Mouse (Mus musculus): ENCODE measurements around the gene Tmem259. TPM values are rescaled to one million over a fixed set of nuclear protein-coding genes. Genes with fewer than 3 reads are reported as not detected.

The Tmem259 gene
- 14.6 and 16.1 TPM in 2 replicates for polyA plus RNA-seq (2014; fragmentation: Nextera tagmentation; extraction: Ambion mirVana)

DNA sequence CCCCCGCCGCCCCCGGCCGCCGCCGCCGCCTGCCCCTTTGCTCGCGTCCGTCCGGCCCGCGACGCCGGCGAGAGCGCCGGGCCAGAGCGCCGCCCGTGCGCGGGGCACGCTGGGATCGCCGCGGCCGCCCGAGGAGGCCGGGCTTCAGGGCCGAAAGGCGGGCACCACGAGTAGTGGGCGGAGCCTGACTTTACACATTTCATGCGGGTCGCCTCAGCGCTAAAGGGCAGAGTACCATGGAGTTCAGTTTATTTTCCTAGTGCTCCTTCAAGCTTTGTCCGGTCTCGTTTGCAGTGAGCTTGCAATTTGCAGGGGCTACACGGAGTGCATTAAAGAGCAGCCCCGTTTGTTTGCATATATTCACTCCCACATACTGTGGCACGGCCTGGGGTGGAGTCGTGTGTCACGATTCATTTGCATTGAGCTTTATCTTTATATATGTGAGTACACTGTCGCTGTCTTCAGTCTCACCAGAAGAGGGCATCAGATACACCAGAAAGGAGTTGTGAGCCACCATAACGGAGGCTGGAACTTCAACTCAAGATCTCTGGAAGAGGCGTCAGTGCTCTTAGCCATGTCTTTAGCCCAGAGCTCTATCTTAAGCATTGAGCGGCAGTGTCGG, at the start of gene Tmem259:
Tmem259 (minus strand) TSS at position 136 of the 622 bp plus-strand sequence.
- Histone ChIP-seq H3K4me2 (replicated peaks; ENCODE audit: low read depth, low read length) (peak within 1 kb of the TSS; percentile 73), H3K4me3 (ENCODE audit: low read depth, low read length) (peak within 1 kb of the TSS; percentile 66), H3K27ac (ENCODE audit: low read depth, low read length) (peak within 1 kb of the TSS; percentile 92), H3K4me1 (replicated peaks; ENCODE audit: control insufficient read depth, insufficient read depth, low read length) (peaks cover 10% of the 10 kb centered on the region), H3K9me3 (ENCODE audit: control insufficient read depth, low read length) (no peaks in the 10 kb centered on the region), H3K9ac (ENCODE audit: low read depth, low read length) (peak within 1 kb of the TSS; percentile 86), H3K36me3 (ENCODE audit: control insufficient read depth, insufficient read depth, low read length) (no peaks in the 10 kb centered on the region), H3K27me3 (ENCODE audit: control insufficient read depth, insufficient read depth, low read length) (peaks cover 26% of the 10 kb centered on the region)
- 0% methylated on average over 41 of the region's 49 CpGs for WGBS
- peak; percentile 90 for DNase-seq (ENCODE audit: low spot score)
- peak; percentile 80 for ATAC-seq (ENCODE audit: low FRiP score)

DNA sequence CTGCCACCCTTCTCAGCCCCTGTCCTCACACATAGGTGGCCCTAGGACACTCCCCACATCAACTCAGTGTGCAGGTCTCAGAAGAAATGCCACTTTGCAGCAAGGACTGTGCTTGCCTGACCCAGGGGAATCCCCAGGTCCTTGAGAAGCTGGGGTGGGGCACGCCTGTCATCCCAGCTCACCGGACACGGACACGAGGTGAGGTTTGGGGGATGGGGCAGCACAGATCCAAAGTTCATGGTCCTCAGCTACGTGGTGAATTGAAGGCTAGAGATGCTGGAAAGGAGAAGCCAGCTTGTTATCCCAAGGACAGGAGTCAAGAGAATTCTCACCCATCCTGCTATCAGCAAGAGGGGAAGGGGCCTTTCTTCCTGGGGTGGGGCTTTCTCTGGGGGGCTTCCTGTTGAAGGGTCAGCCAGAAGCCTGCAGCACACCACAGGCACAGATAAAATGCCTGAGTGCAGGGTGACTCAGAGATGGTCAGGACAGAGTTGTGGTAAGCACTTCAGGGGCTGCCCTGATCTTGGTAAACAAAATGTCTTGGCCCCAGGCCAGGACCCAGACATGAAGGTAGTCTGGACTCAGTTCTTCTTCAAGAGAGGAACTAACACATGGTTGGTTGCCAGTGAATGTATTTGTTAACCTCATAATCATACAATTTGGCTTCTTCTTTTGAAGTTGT, 48.8 kb upstream of the Tmem259 start:
- 73% methylated on average over 5 of the region's 5 CpGs for WGBS
- H3K36me3 ChIP-seq (ENCODE audit: control insufficient read depth, insufficient read depth, low read length): peaks cover 9% of the 10 kb centered on the region; the same call in 1 of the 2 replicates
- no peaks in the 10 kb centered on the region for H3K4me1 ChIP-seq (replicated peaks; ENCODE audit: control insufficient read depth, insufficient read depth, low read length)
- no peak overlapping the region for H3K4me3 ChIP-seq (ENCODE audit: low read depth, low read length)
- H3K27ac ChIP-seq (ENCODE audit: low read depth, low read length): peak overlapping the region; percentile 18; the same call in 1 of the 2 replicates
- DNase-seq (ENCODE audit: low spot score) (no peak), ATAC-seq (ENCODE audit: low FRiP score) (no peak)
- H3K9me3 ChIP-seq (ENCODE audit: control insufficient read depth, low read length): no peaks in the 10 kb centered on the region
- no peaks in the 10 kb centered on the region for H3K27me3 ChIP-seq (ENCODE audit: control insufficient read depth, insufficient read depth, low read length)
- no peak overlapping the region for H3K4me2 ChIP-seq (replicated peaks; ENCODE audit: low read depth, low read length)
- H3K9ac ChIP-seq (ENCODE audit: low read depth, low read length): no peak overlapping the region

DNA sequence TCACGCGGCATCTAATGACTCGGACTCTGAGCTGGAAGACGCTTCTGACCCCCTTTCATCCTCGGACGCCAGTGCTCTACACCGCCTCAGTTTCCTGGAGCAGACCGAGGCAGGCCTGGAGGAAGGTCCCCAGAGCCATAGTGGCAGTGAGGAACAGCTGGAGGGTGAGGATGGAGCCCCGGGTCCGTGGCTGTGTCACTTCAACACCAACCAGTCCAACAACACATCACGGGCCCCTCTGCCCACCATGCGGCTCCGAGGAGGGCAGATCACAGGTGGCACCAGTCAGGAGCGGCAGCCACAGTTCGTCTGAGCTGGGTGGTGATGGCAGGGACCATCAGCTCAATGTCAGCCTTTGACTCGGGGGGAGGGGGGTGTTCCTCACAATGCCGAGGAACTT, 46.6 kb upstream of the Tmem259 start:
- no peaks in the 10 kb centered on the region for H3K9me3 ChIP-seq (ENCODE audit: control insufficient read depth, low read length)
- ATAC-seq (ENCODE audit: low FRiP score) (no peak), DNase-seq (ENCODE audit: low spot score) (no peak)
- H3K27me3 ChIP-seq (ENCODE audit: control insufficient read depth, insufficient read depth, low read length): no peaks in the 10 kb centered on the region
- H3K4me2 ChIP-seq (replicated peaks; ENCODE audit: low read depth, low read length): no peak overlapping the region
- H3K9ac ChIP-seq (ENCODE audit: low read depth, low read length): peak overlapping the region; percentile 31; the same call in 1 of the 2 replicates
- no peak overlapping the region for H3K4me3 ChIP-seq (ENCODE audit: low read depth, low read length)
- no peaks in the 10 kb centered on the region for H3K4me1 ChIP-seq (replicated peaks; ENCODE audit: control insufficient read depth, insufficient read depth, low read length)
- no peak overlapping the region for H3K27ac ChIP-seq (ENCODE audit: low read depth, low read length)
- H3K36me3 ChIP-seq (ENCODE audit: control insufficient read depth, insufficient read depth, low read length): peaks cover 6% of the 10 kb centered on the region; the same call in 1 of the 2 replicates
- 91% methylated on average over 17 of the region's 17 CpGs for WGBS

DNA sequence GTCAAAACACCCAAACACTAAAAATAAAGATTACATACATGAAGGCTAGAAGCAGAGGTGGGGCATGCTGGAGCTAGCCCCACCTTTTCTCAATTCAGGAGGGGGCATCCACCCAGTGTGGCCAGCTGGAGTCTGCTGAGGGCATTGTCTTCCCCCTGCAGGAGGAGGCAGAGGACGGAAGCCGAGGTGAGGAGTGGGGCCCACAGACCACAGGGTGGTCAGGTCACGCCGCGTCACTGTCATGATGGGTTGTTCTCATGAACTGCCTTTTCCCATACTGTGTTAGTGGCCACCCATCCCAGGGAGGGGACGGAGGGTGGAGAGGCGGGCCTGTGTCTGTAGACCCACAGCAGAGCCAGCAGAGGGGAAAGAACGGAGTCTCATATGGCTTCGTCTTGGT, 46.1 kb upstream of the Tmem259 start:
- Histone ChIP-seq H3K9me3 (ENCODE audit: control insufficient read depth, low read length) (no peaks in the 10 kb centered on the region), H3K36me3 (ENCODE audit: control insufficient read depth, insufficient read depth, low read length) (peaks cover under 1% of the 10 kb centered on the region; the same call in 1 of the 2 replicates), H3K4me1 (replicated peaks; ENCODE audit: control insufficient read depth, insufficient read depth, low read length) (no peaks in the 10 kb centered on the region), H3K9ac (ENCODE audit: low read depth, low read length) (no peak overlapping the region), H3K27ac (ENCODE audit: low read depth, low read length) (no peak overlapping the region), H3K27me3 (ENCODE audit: control insufficient read depth, insufficient read depth, low read length) (no peaks in the 10 kb centered on the region), H3K4me2 (replicated peaks; ENCODE audit: low read depth, low read length) (no peak overlapping the region), H3K4me3 (ENCODE audit: low read depth, low read length) (no peak overlapping the region)
- ATAC-seq (ENCODE audit: low FRiP score): no peak
- DNase-seq (ENCODE audit: low spot score): no peak
- 89% methylated on average over 9 of the region's 9 CpGs for WGBS

DNA sequence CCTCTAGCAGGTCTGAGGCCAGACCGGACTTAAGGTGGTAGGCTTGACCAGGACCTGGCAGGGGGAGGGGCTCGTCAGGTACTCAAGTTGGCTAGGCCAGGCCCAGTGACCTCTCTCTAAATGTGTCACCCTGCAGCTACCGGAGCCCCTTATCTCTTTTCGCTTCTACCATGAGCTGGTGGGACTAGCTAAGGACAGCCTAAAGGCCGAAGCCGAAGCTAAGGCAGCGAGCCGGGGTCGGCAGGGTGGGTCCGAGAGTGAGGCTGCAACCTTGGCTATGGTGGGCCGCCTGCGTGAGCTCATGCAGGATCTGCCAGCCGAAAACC, 44.4 kb upstream of the Tmem259 start:
- WGBS: 95% methylated on average over 13 of the region's 13 CpGs
- Histone ChIP-seq H3K27ac (ENCODE audit: low read depth, low read length) (no peak overlapping the region), H3K9ac (ENCODE audit: low read depth, low read length) (no peak overlapping the region), H3K36me3 (ENCODE audit: control insufficient read depth, insufficient read depth, low read length) (no peaks in the 10 kb centered on the region), H3K9me3 (ENCODE audit: control insufficient read depth, low read length) (no peaks in the 10 kb centered on the region), H3K4me3 (ENCODE audit: low read depth, low read length) (no peak overlapping the region), H3K4me1 (replicated peaks; ENCODE audit: control insufficient read depth, insufficient read depth, low read length) (no peaks in the 10 kb centered on the region), H3K4me2 (replicated peaks; ENCODE audit: low read depth, low read length) (no peak overlapping the region), H3K27me3 (ENCODE audit: control insufficient read depth, insufficient read depth, low read length) (no peaks in the 10 kb centered on the region)
- no peak for ATAC-seq (ENCODE audit: low FRiP score)
- no peak for DNase-seq (ENCODE audit: low spot score)

DNA sequence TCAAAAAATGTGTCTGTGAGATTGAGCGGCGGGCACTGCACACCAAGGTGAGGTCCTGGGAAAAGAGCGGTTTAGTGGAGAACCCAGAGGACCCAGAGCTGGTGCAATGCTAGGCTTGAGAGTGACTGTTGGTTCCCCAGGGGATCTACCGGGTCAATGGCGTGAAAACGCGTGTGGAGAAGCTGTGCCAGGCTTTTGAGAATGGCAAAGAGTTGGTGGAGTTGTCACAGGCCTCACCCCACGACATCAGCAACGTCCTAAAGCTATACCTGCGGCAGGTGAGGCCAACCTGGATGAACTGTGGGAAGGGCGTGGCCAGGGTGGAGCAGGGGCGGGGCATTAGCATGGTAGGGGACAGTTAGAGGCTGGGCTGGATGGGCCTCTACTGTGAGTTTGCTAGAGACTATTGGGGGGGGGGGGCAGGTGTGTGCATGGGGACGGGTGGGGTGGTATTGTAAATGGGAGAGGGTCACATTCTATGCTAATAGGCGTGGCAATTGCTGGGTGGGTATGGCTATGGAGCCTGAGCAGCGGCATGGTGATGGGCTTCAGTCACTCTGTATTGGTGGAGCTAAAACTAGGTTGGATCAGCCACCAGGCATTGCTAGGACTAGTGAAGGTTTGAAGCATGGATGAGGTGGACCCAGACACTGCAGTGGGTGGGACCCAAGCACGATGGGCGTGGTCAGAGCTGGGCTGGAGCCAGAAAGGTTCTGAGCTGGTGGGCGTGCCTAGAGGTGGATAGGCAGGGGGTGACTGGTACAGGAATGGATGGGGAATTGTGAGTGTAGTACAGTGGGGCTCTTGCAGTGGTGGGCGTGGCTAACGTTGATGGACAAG, 43.8 kb upstream of the Tmem259 start:
- Histone ChIP-seq H3K27me3 (ENCODE audit: control insufficient read depth, insufficient read depth, low read length) (no peaks in the 10 kb centered on the region), H3K36me3 (ENCODE audit: control insufficient read depth, insufficient read depth, low read length) (no peaks in the 10 kb centered on the region), H3K27ac (ENCODE audit: low read depth, low read length) (no peak overlapping the region), H3K9ac (ENCODE audit: low read depth, low read length) (no peak overlapping the region), H3K9me3 (ENCODE audit: control insufficient read depth, low read length) (no peaks in the 10 kb centered on the region), H3K4me1 (replicated peaks; ENCODE audit: control insufficient read depth, insufficient read depth, low read length) (no peaks in the 10 kb centered on the region), H3K4me3 (ENCODE audit: low read depth, low read length) (no peak overlapping the region), H3K4me2 (replicated peaks; ENCODE audit: low read depth, low read length) (no peak overlapping the region)
- DNase-seq (ENCODE audit: low spot score) (no peak), ATAC-seq (ENCODE audit: low FRiP score) (no peak)
- WGBS: 68% methylated on average over 20 of the region's 20 CpGs

DNA sequence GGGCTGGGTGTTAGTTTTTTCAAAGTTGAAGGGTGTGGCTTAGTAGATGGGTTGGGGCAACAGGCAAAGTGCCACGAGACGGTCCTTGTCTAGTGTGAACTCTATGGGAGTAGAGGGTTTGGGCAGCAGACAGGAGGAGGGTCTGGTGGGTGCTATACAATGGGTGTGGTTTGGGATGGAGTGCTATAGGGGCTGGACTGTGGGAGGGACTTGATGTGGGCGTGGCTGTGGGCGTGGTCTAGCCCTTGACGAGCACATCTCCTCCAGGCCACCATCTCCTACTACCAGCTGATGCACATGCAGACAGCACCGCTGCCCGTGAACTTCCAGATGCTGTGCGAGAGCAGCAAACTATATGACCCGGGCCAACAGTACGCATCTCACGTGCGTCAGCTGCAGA, 41.8 kb upstream of the Tmem259 start:
- peak; percentile 49; the same call in 1 of the 2 replicates for ATAC-seq (ENCODE audit: low FRiP score)
- no peaks in the 10 kb centered on the region for H3K4me1 ChIP-seq (replicated peaks; ENCODE audit: control insufficient read depth, insufficient read depth, low read length)
- no peak overlapping the region for H3K4me3 ChIP-seq (ENCODE audit: low read depth, low read length)
- no peaks in the 10 kb centered on the region for H3K36me3 ChIP-seq (ENCODE audit: control insufficient read depth, insufficient read depth, low read length)
- no peaks in the 10 kb centered on the region for H3K27me3 ChIP-seq (ENCODE audit: control insufficient read depth, insufficient read depth, low read length)
- 61% methylated on average over 12 of the region's 12 CpGs for WGBS
- H3K9me3 ChIP-seq (ENCODE audit: control insufficient read depth, low read length): no peaks in the 10 kb centered on the region
- H3K9ac ChIP-seq (ENCODE audit: low read depth, low read length): no peak overlapping the region
- H3K27ac ChIP-seq (ENCODE audit: low read depth, low read length): no peak overlapping the region
- DNase-seq (ENCODE audit: low spot score): peak; percentile 52
- H3K4me2 ChIP-seq (replicated peaks; ENCODE audit: low read depth, low read length): no peak overlapping the region

DNA sequence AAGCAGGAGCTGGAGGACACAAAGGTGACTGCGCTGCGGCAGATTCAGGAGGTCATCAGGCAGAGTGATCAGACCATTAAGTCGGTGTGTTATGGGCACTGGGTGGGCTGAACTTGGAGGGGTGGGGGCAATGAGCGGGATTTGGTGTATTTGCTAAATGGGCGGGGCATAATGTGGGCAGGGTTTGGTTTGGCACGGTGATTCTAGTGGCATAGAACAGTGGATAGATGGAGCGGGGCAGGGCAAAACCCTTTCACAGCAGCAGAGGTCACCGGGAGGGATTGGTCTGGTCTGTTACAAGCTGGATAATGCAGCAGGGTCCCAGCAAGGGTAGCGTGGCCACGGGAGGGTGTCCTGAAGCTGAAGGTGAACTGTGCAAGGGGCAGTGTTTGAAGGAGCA, 41.3 kb upstream of the Tmem259 start:
- Histone ChIP-seq H3K36me3 (ENCODE audit: control insufficient read depth, insufficient read depth, low read length) (no peaks in the 10 kb centered on the region), H3K9ac (ENCODE audit: low read depth, low read length) (no peak overlapping the region), H3K4me1 (replicated peaks; ENCODE audit: control insufficient read depth, insufficient read depth, low read length) (no peaks in the 10 kb centered on the region), H3K27ac (ENCODE audit: low read depth, low read length) (no peak overlapping the region), H3K9me3 (ENCODE audit: control insufficient read depth, low read length) (no peaks in the 10 kb centered on the region), H3K4me3 (ENCODE audit: low read depth, low read length) (no peak overlapping the region), H3K4me2 (replicated peaks; ENCODE audit: low read depth, low read length) (no peak overlapping the region), H3K27me3 (ENCODE audit: control insufficient read depth, insufficient read depth, low read length) (0 out of 2 replicates have a peak, but pooled peaks cover 2% of the 10 kb centered on the region)
- WGBS: 75% methylated on average over 10 of the region's 10 CpGs
- DNase-seq (ENCODE audit: low spot score) (no peak), ATAC-seq (ENCODE audit: low FRiP score) (no peak)
